Mouse (Mus musculus) neural tube, embryonic 15.5 days (tissue): ENCODE results near the gene Gm3286. TPM values are rescaled to one million over a fixed set of nuclear protein-coding genes. Genes with fewer than 3 reads are reported as not detected.
"Not testable (repeated sequence)": the region's sequence is repeated elsewhere in the genome, so short reads cannot be mapped to it uniquely, and the experiment has no call there.

Experiments
- ATAC-seq: fragments of 200-750 bp; cut with Nextera tagmentation; 2 replicates; pipeline ENCODE4 v1.8.0; 2017; ENCODE audit warnings: mild to moderate bottlenecking, moderate TSS enrichment, moderate library complexity; ENCODE audit not compliant: low FRiP score
- H3K27ac ChIP-seq: fragments of 300-500 bp; sonication (generic); replicated peaks from 2 replicates; pipeline ENCODE4 v1.5.1; 2015; ENCODE audit warnings: mild to moderate bottlenecking, inconsistent platforms
- H3K27me3 ChIP-seq: fragments of 300-500 bp; sonication (generic); replicated peaks from 2 replicates; pipeline ENCODE4 v1.6.1; 2015; ENCODE audit warnings: inconsistent platforms
- H3K36me3 ChIP-seq: fragments of 300-500 bp; sonication (generic); 2 replicates; pipeline ENCODE4 v1.6.1; 2015; ENCODE audit warnings: inconsistent platforms
- H3K4me1 ChIP-seq: fragments of 300-500 bp; sonication (generic); 2 replicates; pipeline ENCODE4 v1.6.1; 2015; ENCODE audit warnings: inconsistent platforms
- H3K4me2 ChIP-seq: fragments of 300-500 bp; sonication (generic); 2 replicates; pipeline ENCODE4 v1.6.1; 2015; ENCODE audit warnings: inconsistent platforms, mild to moderate bottlenecking, moderate library complexity
- H3K4me3 ChIP-seq: fragments of 300-500 bp; sonication (generic); replicated peaks from 2 replicates; pipeline ENCODE4 v1.5.1; 2015; ENCODE audit warnings: mild to moderate bottlenecking, inconsistent platforms
- H3K9ac ChIP-seq: fragments of 300-500 bp; sonication (generic); replicated peaks from 2 replicates; pipeline ENCODE4 v1.6.1; 2015; ENCODE audit warnings: mild to moderate bottlenecking, inconsistent platforms
- H3K9me3 ChIP-seq: fragments of 300-500 bp; sonication (generic); replicated peaks from 2 replicates; pipeline ENCODE4 v1.6.1; 2016; ENCODE audit warnings: inconsistent platforms
- polyA plus RNA-seq: library from polyadenylated mRNA; unstranded; fragments of >200 nt; fragmentation: Nextera tagmentation; extraction: Ambion mirVana; gene quantifications from 2 replicates; pipeline ENCODE4 v1.2.1, GENCODE M21; 2015

The Gm3286 gene
- not detected in 2 replicates for polyA plus RNA-seq

DNA sequence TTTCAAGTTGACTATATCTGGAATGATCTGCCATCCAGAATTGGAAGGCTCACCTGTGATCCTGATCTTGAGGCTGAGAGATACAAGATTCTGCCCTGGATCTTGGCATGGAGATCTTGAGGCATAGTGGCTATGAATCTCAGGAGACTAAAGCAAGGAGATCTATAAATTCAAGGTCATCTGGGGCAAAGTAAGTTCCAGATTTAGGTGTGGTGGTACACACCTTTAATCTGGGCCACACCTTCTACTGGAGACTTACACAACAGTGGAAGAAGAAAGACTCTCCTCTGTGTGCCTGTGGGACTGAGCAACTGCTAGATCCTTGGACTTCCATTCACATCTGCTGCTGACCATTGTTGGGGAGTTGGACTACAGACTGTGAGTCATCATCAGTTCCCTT, at the start of gene Gm3286:
Gene Gm3286, plus strand, starts transcription at position 301 of the 400 bp plus-strand sequence.
- H3K4me1 ChIP-seq, H3K27me3 ChIP-seq, H3K4me3 ChIP-seq, H3K36me3 ChIP-seq, H3K9me3 ChIP-seq, ATAC-seq, H3K9ac ChIP-seq, H3K4me2 ChIP-seq, H3K27ac ChIP-seq: not testable (repeated sequence)

Other genes with a start within 250 kb of the Gm3286 start
- gene Gm10424, start 238.0 kb upstream of the Gm3286 start, polyA plus RNA-seq: not detected in 2 replicates
- not detected in 2 replicates for gene Gm3259, start 204.8 kb upstream of the Gm3286 start, polyA plus RNA-seq
- not detected in 2 replicates for gene D5Ertd577e, start 54.0 kb upstream of the Gm3286 start, polyA plus RNA-seq
- gene Gm7971, start 84.1 kb downstream of the Gm3286 start, polyA plus RNA-seq: not detected in 2 replicates
- gene Gm7978, start 225.4 kb downstream of the Gm3286 start, polyA plus RNA-seq: not detected in 2 replicates
- gene Gm7982, start 231.3 kb downstream of the Gm3286 start, polyA plus RNA-seq: not detected in 2 replicates